Mouse (Mus musculus): Measurements from ENCODE around the gene Exoc5. TPM values are rescaled to one million over a fixed set of nuclear protein-coding genes. Genes with fewer than 3 reads are reported as not detected.

Exoc5 gene
- polyA plus RNA-seq, 1 experiment = 21.8 TPM

GRCm38 (mm10) chr14:49074361-49074760 lies 7.9 kb upstream of the Exoc5 start:
- TF ChIP-seq CTCF (IDR thresholded peaks at IDR 0.05; ENCODE audit: control insufficient read depth, insufficient read depth, low read length) (no peak), POLR2A (IDR thresholded peaks at IDR 0.05; ENCODE audit: borderline replicate concordance, control insufficient read depth, low read depth, low read length) (no peak)
- 63% methylated on average over 2 of the region's 2 CpGs for WGBS
- no peak overlapping the region for H3K4me3 ChIP-seq (replicated peaks; ENCODE audit: control insufficient read depth, low read depth, low read length)
- H3K4me1 ChIP-seq (ENCODE audit: control insufficient read depth, insufficient read depth, low read length) = no peaks in the 10 kb centered on the region
- no peak overlapping the region for H3K27ac ChIP-seq (ENCODE audit: control insufficient read depth, insufficient read depth, low read depth, low read length, poor library complexity)

GRCm38 (mm10) chr14:49073896-49074295 lies 7.4 kb upstream of the Exoc5 start:
- Histone ChIP-seq H3K27ac (ENCODE audit: control insufficient read depth, insufficient read depth, low read depth, low read length, poor library complexity) (no peak overlapping the region), H3K4me1 (ENCODE audit: control insufficient read depth, insufficient read depth, low read length) (no peaks in the 10 kb centered on the region), H3K4me3 (replicated peaks; ENCODE audit: control insufficient read depth, low read depth, low read length) (no peak overlapping the region)
- TF ChIP-seq CTCF (IDR thresholded peaks at IDR 0.05; ENCODE audit: control insufficient read depth, insufficient read depth, low read length) = no peak
- WGBS = 89% methylated on average over 7 of the region's 7 CpGs

GRCm38 (mm10) chr14:49072837-49073236 lies 6.4 kb upstream of the Exoc5 start:
- Histone ChIP-seq H3K27ac (ENCODE audit: control insufficient read depth, insufficient read depth, low read depth, low read length, poor library complexity) (no peak overlapping the region), H3K4me1 (ENCODE audit: control insufficient read depth, insufficient read depth, low read length) (no peaks in the 10 kb centered on the region; the same call in 1 of the 2 replicates), H3K4me3 (replicated peaks; ENCODE audit: control insufficient read depth, low read depth, low read length) (no peak overlapping the region)
- WGBS = 86% methylated on average over 2 of the region's 2 CpGs
- no peak for TF ChIP-seq CTCF (IDR thresholded peaks at IDR 0.05; ENCODE audit: control insufficient read depth, insufficient read depth, low read length)
- no peak for TF ChIP-seq POLR2A (IDR thresholded peaks at IDR 0.05; ENCODE audit: borderline replicate concordance, control insufficient read depth, low read depth, low read length)

- no peak for TF ChIP-seq POLR2A (IDR thresholded peaks at IDR 0.05; ENCODE audit: borderline replicate concordance, control insufficient read depth, low read depth, low read length)
- no peak for TF ChIP-seq CTCF (IDR thresholded peaks at IDR 0.05; ENCODE audit: control insufficient read depth, insufficient read depth, low read length)
- under 1% methylated on average over 58 of the region's 62 CpGs for WGBS
- Histone ChIP-seq H3K4me3 (replicated peaks; ENCODE audit: control insufficient read depth, low read depth, low read length) (peak within 1 kb of the TSS; percentile 99), H3K4me1 (ENCODE audit: control insufficient read depth, insufficient read depth, low read length) (no peaks in the 10 kb centered on the region; the same call in 1 of the 2 replicates), H3K27ac (ENCODE audit: control insufficient read depth, insufficient read depth, low read depth, low read length, poor library complexity) (peak within 1 kb of the TSS; percentile 100)
Observed at GRCm38 (mm10) chr14:49065529-49066273, 752 bp downstream of the Exoc5 start, which contains the start of gene Ap5m1. Ap5m1 (plus strand) TSS chr14:49066097.

- no peak overlapping the region for H3K27ac ChIP-seq (ENCODE audit: control insufficient read depth, insufficient read depth, low read depth, low read length, poor library complexity)
- WGBS = 57% methylated on average over 2 of the region's 2 CpGs
- TF ChIP-seq POLR2A (IDR thresholded peaks at IDR 0.05; ENCODE audit: borderline replicate concordance, control insufficient read depth, low read depth, low read length) (no peak), CTCF (IDR thresholded peaks at IDR 0.05; ENCODE audit: control insufficient read depth, insufficient read depth, low read length) (no peak)
- H3K4me1 ChIP-seq (ENCODE audit: control insufficient read depth, insufficient read depth, low read length) = no peaks in the 10 kb centered on the region; the same call in 1 of the 2 replicates
- no peak overlapping the region for H3K4me3 ChIP-seq (replicated peaks; ENCODE audit: control insufficient read depth, low read depth, low read length)
Observed at GRCm38 (mm10) chr14:49063838-49064237, 2.6 kb downstream of the Exoc5 start.

- Histone ChIP-seq H3K4me1 (ENCODE audit: control insufficient read depth, insufficient read depth, low read length) (no peaks in the 10 kb centered on the region), H3K27ac (ENCODE audit: control insufficient read depth, insufficient read depth, low read depth, low read length, poor library complexity) (no peak overlapping the region), H3K4me3 (replicated peaks; ENCODE audit: control insufficient read depth, low read depth, low read length) (no peak overlapping the region)
- TF ChIP-seq POLR2A (IDR thresholded peaks at IDR 0.05; ENCODE audit: borderline replicate concordance, control insufficient read depth, low read depth, low read length) = no peak
- TF ChIP-seq CTCF (IDR thresholded peaks at IDR 0.05; ENCODE audit: control insufficient read depth, insufficient read depth, low read length) = no peak
Observed at GRCm38 (mm10) chr14:49049492-49049891, 17.0 kb downstream of the Exoc5 start.

GRCm38 (mm10) chr14:49045610-49046009 lies 20.8 kb downstream of the Exoc5 start:
- Histone ChIP-seq H3K27ac (ENCODE audit: control insufficient read depth, insufficient read depth, low read depth, low read length, poor library complexity) (no peak overlapping the region), H3K4me1 (ENCODE audit: control insufficient read depth, insufficient read depth, low read length) (no peaks in the 10 kb centered on the region), H3K4me3 (replicated peaks; ENCODE audit: control insufficient read depth, low read depth, low read length) (no peak overlapping the region)
- WGBS = 85% methylated on average over 4 of the region's 4 CpGs
- TF ChIP-seq CTCF (IDR thresholded peaks at IDR 0.05; ENCODE audit: control insufficient read depth, insufficient read depth, low read length) (no peak), POLR2A (IDR thresholded peaks at IDR 0.05; ENCODE audit: borderline replicate concordance, control insufficient read depth, low read depth, low read length) (no peak)

GRCm38 (mm10) chr14:49028991-49029390 lies 37.5 kb downstream of the Exoc5 start:
- TF ChIP-seq CTCF (IDR thresholded peaks at IDR 0.05; ENCODE audit: control insufficient read depth, insufficient read depth, low read length) = no peak
- TF ChIP-seq POLR2A (IDR thresholded peaks at IDR 0.05; ENCODE audit: borderline replicate concordance, control insufficient read depth, low read depth, low read length) = no peak
- Histone ChIP-seq H3K4me3 (replicated peaks; ENCODE audit: control insufficient read depth, low read depth, low read length) (no peak overlapping the region), H3K4me1 (ENCODE audit: control insufficient read depth, insufficient read depth, low read length) (no peaks in the 10 kb centered on the region), H3K27ac (ENCODE audit: control insufficient read depth, insufficient read depth, low read depth, low read length, poor library complexity) (no peak overlapping the region)
- 94% methylated on average over 5 of the region's 5 CpGs for WGBS

All from bone marrow, adult 2 months (tissue).